Mouse (Mus musculus) hindbrain, embryonic 14.5 days (tissue): ENCODE measurements around the gene Kpna4. TPM values are rescaled to one million over a fixed set of nuclear protein-coding genes. Genes with fewer than 3 reads are reported as not detected.

Source experiments
- ATAC-seq: fragments of 200-750 bp; cut with Nextera tagmentation; 2 replicates; pipeline ENCODE4 v1.8.0; 2017; ENCODE audit warnings: moderate number of reproducible peaks, mild to moderate bottlenecking, moderate TSS enrichment, moderate library complexity; ENCODE audit not compliant: low FRiP score
- DNase-seq: peaks from one replicate; pipeline ENCODE4 v3.0.0-alpha.2; 2015; ENCODE audit warnings: low spot score
- H3K27ac ChIP-seq: fragments of 300-500 bp; sonication (generic); 2 replicates; pipeline ENCODE4 v1.5.1; 2014; ENCODE audit warnings: mild to moderate bottlenecking, moderate library complexity
- H3K27me3 ChIP-seq: fragments of 300-500 bp; sonication (generic); 2 replicates; pipeline ENCODE4 v1.6.1; 2014; ENCODE audit warnings: mild to moderate bottlenecking, low read length, mixed read lengths; ENCODE audit not compliant: control insufficient read depth, insufficient read depth
- H3K36me3 ChIP-seq: fragments of 300-500 bp; sonication (generic); replicated peaks from 2 replicates; pipeline ENCODE4 v1.6.1; 2014; ENCODE audit not compliant: control insufficient read depth, insufficient read depth
- H3K4me1 ChIP-seq: fragments of 300-500 bp; sonication (generic); replicated peaks from 2 replicates; pipeline ENCODE4 v1.6.1; 2014; ENCODE audit warnings: antibody characterized with exemption, low read length, mixed read lengths; ENCODE audit not compliant: control insufficient read depth, insufficient read depth
- H3K4me2 ChIP-seq: fragments of 300-500 bp; sonication (generic); replicated peaks from 2 replicates; pipeline ENCODE4 v1.6.1; 2014; ENCODE audit warnings: mild to moderate bottlenecking, moderate library complexity
- H3K4me3 ChIP-seq: fragments of 300-500 bp; sonication (generic); replicated peaks from 2 replicates; pipeline ENCODE4 v1.5.1; 2014; ENCODE audit warnings: mild to moderate bottlenecking, low read length
- H3K9ac ChIP-seq: fragments of 300-500 bp; sonication (generic); 2 replicates; pipeline ENCODE4 v1.6.1; 2014
- H3K9me3 ChIP-seq: fragments of 300-500 bp; sonication (generic); 2 replicates; pipeline ENCODE4 v1.6.1; 2016; ENCODE audit warnings: low read length; ENCODE audit not compliant: control insufficient read depth
- WGBS: fragments of 180-500 bp; shearing (Covaris S2); extraction: QIAGEN DNeasy Blood & Tissue Kit; methylation state at CpG from one replicate; pipeline ENCODE4 v1.1.7; 2014; 5-methylcytosine and 5-hydroxymethylcytosine counted together
- polyA plus RNA-seq: library from polyadenylated mRNA; unstranded; fragments of >200 nt; fragmentation: Nextera tagmentation; extraction: Ambion mirVana; gene quantifications from 2 replicates; pipeline ENCODE4 v1.2.1, GENCODE M21; 2014

The Kpna4 gene
- 40.9 and 49.1 TPM in 2 replicates for polyA plus RNA-seq

GRCm38 (mm10) chr3:69126509-69127345, at the start of gene Kpna4:
Gene Kpna4, minus strand, starts transcription at chr3:69127113.
- DNase-seq (peak; percentile 93), ATAC-seq (peak; percentile 98)
- Histone ChIP-seq H3K9me3 (no peaks in the 10 kb centered on the region), H3K4me1 (peaks cover 22% of the 10 kb centered on the region), H3K27ac (peak within 1 kb of the TSS; percentile 95), H3K27me3 (0 out of 2 replicates have a peak, but pooled peaks cover 3% of the 10 kb centered on the region), H3K36me3 (no peaks in the 10 kb centered on the region), H3K4me3 (peak within 1 kb of the TSS; percentile 82), H3K4me2 (peak within 1 kb of the TSS; percentile 74), H3K9ac (peak within 1 kb of the TSS; percentile 91)
- under 1% methylated on average over 95 of the region's 107 CpGs for WGBS

- no peak overlapping the region for H3K4me2 ChIP-seq
- H3K4me1 ChIP-seq, result peaks cover 6% of the 10 kb centered on the region; the same call in 1 of the 2 replicates
- DNase-seq (no peak), ATAC-seq (no peak)
- WGBS, result 10% methylated on average over 1 of the region's 1 CpGs
- no peaks in the 10 kb centered on the region for H3K36me3 ChIP-seq
- H3K9ac ChIP-seq, result no peak overlapping the region
- H3K27me3 ChIP-seq, result no peaks in the 10 kb centered on the region
- H3K4me3 ChIP-seq, result no peak overlapping the region
- no peak overlapping the region for H3K27ac ChIP-seq
- H3K9me3 ChIP-seq, result no peaks in the 10 kb centered on the region
Observed at GRCm38 (mm10) chr3:69175229-69175628, 48.3 kb upstream of the Kpna4 start.

- Histone ChIP-seq H3K4me3 (no peak overlapping the region), H3K9me3 (no peaks in the 10 kb centered on the region), H3K4me1 (no peaks in the 10 kb centered on the region), H3K9ac (no peak overlapping the region), H3K36me3 (no peaks in the 10 kb centered on the region), H3K27me3 (no peaks in the 10 kb centered on the region), H3K27ac (no peak overlapping the region), H3K4me2 (no peak overlapping the region)
- DNase-seq, result no peak
- no peak for ATAC-seq
- WGBS, result 82% methylated on average over 4 of the region's 4 CpGs
Observed at GRCm38 (mm10) chr3:69171123-69171522, 44.2 kb upstream of the Kpna4 start.

GRCm38 (mm10) chr3:69169796-69170195, 42.9 kb upstream of the Kpna4 start:
- Histone ChIP-seq H3K36me3 (no peaks in the 10 kb centered on the region), H3K4me2 (no peak overlapping the region), H3K4me1 (no peaks in the 10 kb centered on the region), H3K4me3 (no peak overlapping the region), H3K9ac (no peak overlapping the region), H3K27ac (no peak overlapping the region), H3K27me3 (no peaks in the 10 kb centered on the region), H3K9me3 (no peaks in the 10 kb centered on the region)
- 85% methylated on average over 5 of the region's 5 CpGs for WGBS
- ATAC-seq (no peak), DNase-seq (no peak)

- H3K4me1 ChIP-seq, result no peaks in the 10 kb centered on the region
- no peaks in the 10 kb centered on the region for H3K36me3 ChIP-seq
- H3K27me3 ChIP-seq, result no peaks in the 10 kb centered on the region
- H3K4me2 ChIP-seq, result no peak overlapping the region
- ATAC-seq (no peak), DNase-seq (no peak)
- no peak overlapping the region for H3K4me3 ChIP-seq
- no peaks in the 10 kb centered on the region for H3K9me3 ChIP-seq
- no peak overlapping the region for H3K27ac ChIP-seq
- WGBS, result 93% methylated on average over 9 of the region's 9 CpGs
- no peak overlapping the region for H3K9ac ChIP-seq
Observed at GRCm38 (mm10) chr3:69168724-69169123, 41.8 kb upstream of the Kpna4 start.

GRCm38 (mm10) chr3:69163057-69163456, 36.1 kb upstream of the Kpna4 start:
- H3K27me3 ChIP-seq, result no peaks in the 10 kb centered on the region
- H3K36me3 ChIP-seq, result no peaks in the 10 kb centered on the region
- no peak for DNase-seq
- H3K4me3 ChIP-seq, result no peak overlapping the region
- no peak for ATAC-seq
- 86% methylated on average over 6 of the region's 6 CpGs for WGBS
- H3K4me2 ChIP-seq, result no peak overlapping the region
- no peaks in the 10 kb centered on the region for H3K9me3 ChIP-seq
- no peak overlapping the region for H3K9ac ChIP-seq
- no peak overlapping the region for H3K27ac ChIP-seq
- no peaks in the 10 kb centered on the region for H3K4me1 ChIP-seq

- no peak overlapping the region for H3K4me3 ChIP-seq
- no peak for ATAC-seq
- H3K9ac ChIP-seq, result no peak overlapping the region
- H3K36me3 ChIP-seq, result no peaks in the 10 kb centered on the region
- H3K27ac ChIP-seq, result no peak overlapping the region
- no peaks in the 10 kb centered on the region for H3K27me3 ChIP-seq
- 76% methylated on average over 1 of the region's 1 CpGs for WGBS
- no peak overlapping the region for H3K4me2 ChIP-seq
- no peak for DNase-seq
- H3K4me1 ChIP-seq, result no peaks in the 10 kb centered on the region
- H3K9me3 ChIP-seq, result no peaks in the 10 kb centered on the region
Observed at GRCm38 (mm10) chr3:69160429-69160828, 33.5 kb upstream of the Kpna4 start.

- Histone ChIP-seq H3K9ac (no peak overlapping the region), H3K36me3 (no peaks in the 10 kb centered on the region), H3K9me3 (no peaks in the 10 kb centered on the region), H3K4me2 (no peak overlapping the region), H3K4me3 (no peak overlapping the region), H3K4me1 (no peaks in the 10 kb centered on the region), H3K27me3 (no peaks in the 10 kb centered on the region), H3K27ac (no peak overlapping the region)
- 85% methylated on average over 2 of the region's 2 CpGs for WGBS
- DNase-seq (no peak), ATAC-seq (no peak)
Observed at GRCm38 (mm10) chr3:69159501-69159900, 32.6 kb upstream of the Kpna4 start.

- whole genome bisulfite sequencing, result 84% methylated on average over 5 of the region's 5 CpGs
- no peaks in the 10 kb centered on the region for H3K4me1 ChIP-seq
- no peak overlapping the region for H3K4me3 ChIP-seq
- ATAC-seq (no peak), DNase-seq (no peak)
- H3K9ac ChIP-seq, result no peak overlapping the region
- no peaks in the 10 kb centered on the region for H3K27me3 ChIP-seq
- H3K9me3 ChIP-seq, result no peaks in the 10 kb centered on the region
- no peaks in the 10 kb centered on the region for H3K36me3 ChIP-seq
- no peak overlapping the region for H3K27ac ChIP-seq
- no peak overlapping the region for H3K4me2 ChIP-seq
Observed at GRCm38 (mm10) chr3:69157886-69158285, 31.0 kb upstream of the Kpna4 start.
